Mouse (Mus musculus) CD4-positive, CD25-positive, alpha-beta regulatory T cell, adult 9 weeks (primary cell): ENCODE results near the gene Stn1. TPM values are rescaled to one million over a fixed set of nuclear protein-coding genes. Genes with fewer than 3 reads are reported as not detected.

ENCODE experiments used
- polyA plus RNA-seq: library from polyadenylated mRNA; unstranded; fragments of 100-300 nt; shearing (Covaris generic); gene quantifications from one replicate; pipeline ENCODE4 v1.2.1, GENCODE M21; 2017

Gene Stn1
- polyA plus RNA-seq, result 38.7 TPM

GRCm38 (mm10) chr19:47537300-47537792, at the start of gene Stn1:
Gene Stn1 (minus strand): TSS chr19:47537507.

GRCm38 (mm10) chr19:47579225-47579787, 42.0 kb upstream of the Stn1 start, which contains the start of gene Slk:
Gene Slk (plus strand): TSS chr19:47579678.

GRCm38 (mm10) chr19:47464304-47465241, 72.7 kb downstream of the Stn1 start, which contains the start of gene Sh3pxd2a:
Gene Sh3pxd2a (minus strand): TSS chr19:47464401.

Other genes starting within 250 kb of the Stn1 start
- 0.84 TPM for gene Sh3pxd2a, start 73.1 kb downstream of the Stn1 start, polyA plus RNA-seq
- gene Slk, start 42.2 kb upstream of the Stn1 start, polyA plus RNA-seq, result 10.5 TPM
- not detected for gene Col17a1, start 154.6 kb upstream of the Stn1 start, polyA plus RNA-seq
- 175 TPM for gene Sfr1, start 194.2 kb upstream of the Stn1 start, polyA plus RNA-seq